Mouse (Mus musculus) hindbrain, embryonic 14.5 days (tissue): ENCODE measurements around the gene Rassf6. TPM values are rescaled to one million over a fixed set of nuclear protein-coding genes. Genes with fewer than 3 reads are reported as not detected.

ENCODE experiments used
- ATAC-seq: fragments of 200-750 bp; cut with Nextera tagmentation; 2 replicates; pipeline ENCODE4 v1.8.0; 2017; ENCODE audit warnings: moderate number of reproducible peaks, mild to moderate bottlenecking, moderate TSS enrichment, moderate library complexity; ENCODE audit not compliant: low FRiP score
- DNase-seq: peaks from one replicate; pipeline ENCODE4 v3.0.0-alpha.2; 2015; ENCODE audit warnings: low spot score
- H3K27ac ChIP-seq: fragments of 300-500 bp; sonication (generic); 2 replicates; pipeline ENCODE4 v1.5.1; 2014; ENCODE audit warnings: mild to moderate bottlenecking, moderate library complexity
- H3K27me3 ChIP-seq: fragments of 300-500 bp; sonication (generic); 2 replicates; pipeline ENCODE4 v1.6.1; 2014; ENCODE audit warnings: mild to moderate bottlenecking, low read length, mixed read lengths; ENCODE audit not compliant: control insufficient read depth, insufficient read depth
- H3K36me3 ChIP-seq: fragments of 300-500 bp; sonication (generic); replicated peaks from 2 replicates; pipeline ENCODE4 v1.6.1; 2014; ENCODE audit not compliant: control insufficient read depth, insufficient read depth
- H3K4me1 ChIP-seq: fragments of 300-500 bp; sonication (generic); replicated peaks from 2 replicates; pipeline ENCODE4 v1.6.1; 2014; ENCODE audit warnings: antibody characterized with exemption, low read length, mixed read lengths; ENCODE audit not compliant: control insufficient read depth, insufficient read depth
- H3K4me2 ChIP-seq: fragments of 300-500 bp; sonication (generic); replicated peaks from 2 replicates; pipeline ENCODE4 v1.6.1; 2014; ENCODE audit warnings: mild to moderate bottlenecking, moderate library complexity
- H3K4me3 ChIP-seq: fragments of 300-500 bp; sonication (generic); replicated peaks from 2 replicates; pipeline ENCODE4 v1.5.1; 2014; ENCODE audit warnings: mild to moderate bottlenecking, low read length
- H3K9ac ChIP-seq: fragments of 300-500 bp; sonication (generic); 2 replicates; pipeline ENCODE4 v1.6.1; 2014
- H3K9me3 ChIP-seq: fragments of 300-500 bp; sonication (generic); 2 replicates; pipeline ENCODE4 v1.6.1; 2016; ENCODE audit warnings: low read length; ENCODE audit not compliant: control insufficient read depth
- WGBS: fragments of 180-500 bp; shearing (Covaris S2); extraction: QIAGEN DNeasy Blood & Tissue Kit; methylation state at CpG from one replicate; pipeline ENCODE4 v1.1.7; 2014; 5-methylcytosine and 5-hydroxymethylcytosine counted together
- polyA plus RNA-seq: library from polyadenylated mRNA; unstranded; fragments of >200 nt; fragmentation: Nextera tagmentation; extraction: Ambion mirVana; gene quantifications from 2 replicates; pipeline ENCODE4 v1.2.1, GENCODE M21; 2014

Rassf6 gene
- polyA plus RNA-seq, 1 experiment from 2014 or later: 2.0 TPM

DNA sequence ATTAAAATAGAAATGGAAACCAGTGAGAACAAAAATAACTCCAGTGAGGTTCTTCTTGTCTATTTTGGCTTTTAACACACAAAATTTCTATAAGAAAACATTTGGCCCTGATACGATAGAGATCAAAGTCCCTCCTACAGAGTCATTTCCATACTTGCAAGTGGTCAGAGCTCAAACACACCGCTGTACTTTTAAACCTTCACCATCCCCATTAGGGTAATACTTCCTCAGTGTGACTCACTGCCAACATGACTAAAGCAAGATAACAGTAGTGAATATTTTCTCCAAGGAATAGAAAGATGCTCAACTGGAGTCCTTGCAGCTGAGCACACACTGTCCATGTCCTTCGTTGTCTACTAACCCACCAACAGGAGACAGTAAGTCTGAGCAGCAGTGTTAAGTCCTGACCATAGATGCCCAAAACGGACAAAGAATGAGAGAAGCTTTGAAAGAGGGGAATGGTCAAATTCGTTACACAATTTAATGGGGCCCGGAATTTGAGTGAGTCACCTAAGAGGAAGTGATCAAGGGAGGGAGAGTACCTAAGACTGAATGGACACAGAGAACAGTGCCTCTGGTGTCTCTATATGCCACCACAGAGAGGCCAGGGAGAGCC is 28.4 kb downstream of the Rassf6 start:
- Histone ChIP-seq H3K4me3 (no peak overlapping the region), H3K36me3 (no peaks in the 10 kb centered on the region), H3K4me2 (no peak overlapping the region), H3K27me3 (no peaks in the 10 kb centered on the region), H3K4me1 (no peaks in the 10 kb centered on the region), H3K9ac (no peak overlapping the region), H3K9me3 (no peaks in the 10 kb centered on the region), H3K27ac (no peak overlapping the region)
- no peak for ATAC-seq
- no peak for DNase-seq
- WGBS: 89% methylated on average over 6 of the region's 6 CpGs

DNA sequence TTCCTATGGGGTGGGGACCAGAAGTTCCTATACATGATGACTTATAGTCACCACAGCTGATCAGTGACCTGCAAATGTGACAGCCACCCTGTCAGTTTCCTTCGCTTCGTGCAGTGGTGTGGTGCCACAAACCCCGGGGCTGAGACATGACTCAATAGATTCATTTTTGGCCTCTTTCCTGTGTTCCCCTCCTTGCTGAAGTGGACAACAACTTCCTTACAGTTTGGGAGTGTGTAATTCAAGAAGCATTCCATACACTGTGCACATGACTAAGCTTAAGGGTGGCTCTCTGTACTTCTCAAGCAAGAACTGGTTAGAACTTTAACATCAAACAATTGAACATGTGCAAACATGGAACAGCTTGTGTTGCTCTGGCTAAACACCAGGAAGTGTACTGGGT is 29.1 kb downstream of the Rassf6 start:
- ATAC-seq: no peak
- no peak for DNase-seq
- 93% methylated on average over 3 of the region's 3 CpGs for WGBS

DNA sequence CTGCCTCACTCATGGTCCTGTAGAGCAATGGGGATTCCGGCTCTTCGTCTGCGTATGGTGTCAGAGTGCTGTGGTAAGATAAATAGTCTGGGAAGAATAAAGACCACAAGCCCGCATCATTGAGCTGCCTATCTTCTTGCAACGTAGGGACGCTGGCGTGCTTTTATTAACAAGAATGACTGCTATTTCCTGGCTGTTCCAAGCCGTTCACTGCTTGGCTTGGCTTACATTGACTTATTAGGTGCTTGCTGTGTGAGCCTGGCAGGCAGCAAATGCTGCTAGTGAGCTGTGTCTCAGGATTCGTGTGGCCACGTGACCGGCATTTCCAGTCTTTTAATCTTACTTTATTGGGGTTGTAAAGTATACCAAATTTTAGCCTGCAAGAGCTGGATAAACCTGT is 31.6 kb downstream of the Rassf6 start:
- DNase-seq: no peak
- no peak overlapping the region for H3K9ac ChIP-seq
- WGBS: 71% methylated on average over 11 of the region's 11 CpGs
- H3K27me3 ChIP-seq: no peaks in the 10 kb centered on the region
- ATAC-seq: no peak
- H3K4me3 ChIP-seq: no peak overlapping the region
- no peak overlapping the region for H3K4me2 ChIP-seq
- H3K9me3 ChIP-seq: no peaks in the 10 kb centered on the region
- no peaks in the 10 kb centered on the region for H3K36me3 ChIP-seq
- no peaks in the 10 kb centered on the region for H3K4me1 ChIP-seq
- H3K27ac ChIP-seq: no peak overlapping the region

More for the DNA sequence above, 29.1 kb downstream of the Rassf6 start:
- Histone ChIP-seq H3K4me2 (no peak overlapping the region), H3K4me1 (no peaks in the 10 kb centered on the region), H3K9me3 (no peaks in the 10 kb centered on the region), H3K27ac (no peak overlapping the region), H3K36me3 (no peaks in the 10 kb centered on the region), H3K4me3 (no peak overlapping the region), H3K27me3 (no peaks in the 10 kb centered on the region), H3K9ac (no peak overlapping the region)

DNA sequence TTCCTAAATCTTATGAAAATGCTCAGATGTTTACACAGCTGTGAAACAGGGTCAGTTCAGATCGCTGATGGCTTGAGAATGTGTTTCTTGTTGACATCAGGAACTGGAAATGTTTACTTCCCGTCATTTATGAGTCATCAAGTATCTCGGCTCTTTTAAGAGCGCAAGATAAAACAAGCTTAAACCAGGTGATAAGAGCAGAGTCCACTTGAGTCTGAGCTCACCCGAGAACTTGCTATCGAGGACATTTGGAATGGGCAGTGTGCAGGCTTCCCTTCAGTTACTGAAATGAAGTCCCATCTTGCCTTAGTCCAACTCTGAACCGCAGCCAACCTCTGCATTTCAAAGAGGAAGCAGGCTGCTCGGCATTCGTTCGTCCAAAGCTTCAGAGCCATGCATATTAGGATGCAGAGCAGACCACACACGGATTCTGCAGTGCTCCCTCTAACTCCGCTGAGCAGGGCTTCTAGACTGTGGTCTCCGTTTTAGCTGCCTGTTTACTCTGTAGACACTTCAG is 37.0 kb downstream of the Rassf6 start:
- no peaks in the 10 kb centered on the region for H3K36me3 ChIP-seq
- 68% methylated on average over 13 of the region's 13 CpGs for WGBS
- no peak overlapping the region for H3K4me2 ChIP-seq
- no peak for ATAC-seq
- no peak overlapping the region for H3K27ac ChIP-seq
- no peak for DNase-seq
- H3K27me3 ChIP-seq: no peaks in the 10 kb centered on the region
- H3K4me3 ChIP-seq: no peak overlapping the region
- no peaks in the 10 kb centered on the region for H3K4me1 ChIP-seq
- no peak overlapping the region for H3K9ac ChIP-seq
- H3K9me3 ChIP-seq: no peaks in the 10 kb centered on the region

DNA sequence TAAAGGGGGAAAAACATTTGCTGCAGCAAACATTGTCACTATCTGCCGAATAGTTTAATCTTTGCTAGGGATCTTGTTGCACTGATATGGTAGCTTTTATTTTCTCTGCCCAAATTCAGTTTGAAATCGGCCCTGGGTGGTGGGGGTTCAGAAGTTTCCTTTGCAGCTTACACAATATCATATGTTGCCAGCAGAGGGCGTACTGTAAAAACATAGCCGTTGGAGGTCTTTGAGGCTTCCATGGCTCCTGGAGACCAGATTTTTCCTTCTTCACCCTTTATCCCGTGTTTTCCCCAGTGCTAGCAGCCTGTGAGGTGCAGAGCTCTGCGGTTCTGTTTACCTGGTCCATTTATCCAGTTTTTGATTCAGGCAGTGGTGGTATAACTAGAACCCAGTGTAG is 39.0 kb downstream of the Rassf6 start:
- Histone ChIP-seq H3K4me3 (no peak overlapping the region), H3K9ac (no peak overlapping the region), H3K27ac (no peak overlapping the region), H3K9me3 (no peaks in the 10 kb centered on the region), H3K36me3 (no peaks in the 10 kb centered on the region), H3K4me1 (no peaks in the 10 kb centered on the region), H3K4me2 (no peak overlapping the region), H3K27me3 (no peaks in the 10 kb centered on the region)
- 24% methylated on average over 6 of the region's 6 CpGs for WGBS
- peak; percentile 77 for DNase-seq
- ATAC-seq: no peak

DNA sequence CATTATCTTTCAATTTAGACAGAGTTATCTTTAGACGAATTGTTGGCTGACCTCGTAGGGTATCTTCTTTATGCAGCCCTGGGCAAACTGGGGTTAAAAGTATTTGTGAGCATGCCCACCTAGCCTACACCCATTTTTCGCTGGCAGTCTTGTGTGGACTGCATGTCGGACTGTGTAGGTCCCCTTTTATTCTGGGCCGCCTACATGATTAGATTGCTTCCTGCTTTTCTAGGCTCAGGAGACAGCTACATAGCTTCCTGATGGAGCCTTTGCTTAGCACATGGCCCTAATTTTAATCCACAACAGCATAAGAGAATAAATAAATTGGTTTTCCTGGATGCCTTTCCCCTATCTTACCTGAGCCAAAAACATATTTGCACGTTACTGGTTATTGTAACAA is 44.3 kb downstream of the Rassf6 start:
- DNase-seq: no peak
- H3K27ac ChIP-seq: no peak overlapping the region
- WGBS: 92% methylated on average over 6 of the region's 6 CpGs
- H3K9ac ChIP-seq: no peak overlapping the region
- H3K4me3 ChIP-seq: no peak overlapping the region
- H3K9me3 ChIP-seq: no peaks in the 10 kb centered on the region
- no peak for ATAC-seq
- H3K36me3 ChIP-seq: no peaks in the 10 kb centered on the region
- H3K4me2 ChIP-seq: no peak overlapping the region
- no peaks in the 10 kb centered on the region for H3K27me3 ChIP-seq
- no peaks in the 10 kb centered on the region for H3K4me1 ChIP-seq

DNA sequence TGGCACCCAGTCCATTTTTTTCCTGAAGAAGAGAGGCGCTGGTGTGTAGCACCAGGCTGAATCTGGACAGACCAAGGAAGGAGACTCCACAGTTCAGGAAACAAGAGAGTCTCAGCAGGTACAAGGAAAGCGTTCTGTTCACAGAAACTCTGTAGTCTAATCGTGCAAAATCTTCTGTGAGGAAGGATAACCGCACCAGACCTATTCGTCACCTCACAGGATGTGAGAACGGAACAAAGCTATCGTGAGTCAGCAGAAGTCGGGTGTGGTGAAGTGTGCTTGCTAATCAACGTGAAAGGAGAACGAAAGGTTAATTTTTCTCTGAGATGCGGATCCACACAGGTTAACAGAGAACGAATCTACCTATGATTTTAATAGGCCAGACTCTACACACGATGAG is 45.5 kb downstream of the Rassf6 start:
- 88% methylated on average over 13 of the region's 13 CpGs for whole genome bisulfite sequencing
- Histone ChIP-seq H3K9ac (no peak overlapping the region), H3K9me3 (no peaks in the 10 kb centered on the region), H3K27ac (no peak overlapping the region), H3K36me3 (no peaks in the 10 kb centered on the region), H3K4me3 (no peak overlapping the region), H3K27me3 (no peaks in the 10 kb centered on the region), H3K4me1 (no peaks in the 10 kb centered on the region), H3K4me2 (no peak overlapping the region)
- DNase-seq (no peak), ATAC-seq (no peak)

DNA sequence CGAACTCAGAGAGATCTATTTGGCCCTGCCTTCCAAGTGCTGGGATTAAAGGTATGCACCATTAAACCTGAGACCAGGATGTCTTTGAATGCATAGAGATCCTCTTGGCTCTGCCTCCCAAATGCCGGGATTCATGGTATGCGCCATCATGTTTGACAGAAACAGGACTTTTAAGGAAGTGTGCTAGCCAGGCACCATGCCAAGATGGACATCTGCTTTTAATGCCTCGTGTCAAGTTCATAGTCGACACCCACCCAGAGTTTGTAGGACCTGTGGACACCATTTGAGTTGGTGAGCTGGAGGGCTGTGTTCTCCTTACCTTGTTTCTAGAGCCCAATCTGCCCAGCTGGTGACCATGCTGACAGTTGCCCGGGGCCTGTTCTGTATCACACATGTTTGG is 48.5 kb downstream of the Rassf6 start:
- DNase-seq: no peak
- no peak for ATAC-seq

DNA sequence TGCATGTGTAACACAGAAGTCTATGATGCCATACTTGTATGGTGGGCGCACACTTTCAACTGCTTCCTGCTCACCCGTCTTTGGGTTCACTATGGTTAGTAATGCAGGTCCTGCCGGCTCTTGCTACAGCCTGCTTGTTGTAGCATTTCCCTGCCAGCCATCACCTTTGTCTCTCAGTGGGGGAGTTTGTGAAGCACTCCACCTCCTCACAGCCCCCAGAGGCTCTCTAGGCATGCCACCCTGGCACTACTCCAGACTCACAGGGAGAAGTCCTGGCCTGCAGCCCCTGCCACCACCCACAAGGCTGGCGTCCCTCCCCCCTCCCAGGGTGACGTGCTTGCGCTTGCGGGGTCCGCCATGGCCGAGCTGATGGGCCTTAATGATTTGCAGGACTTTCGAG is 49.8 kb downstream of the Rassf6 start:
- no peak overlapping the region for H3K9ac ChIP-seq
- no peaks in the 10 kb centered on the region for H3K9me3 ChIP-seq
- H3K27me3 ChIP-seq: no peaks in the 10 kb centered on the region
- DNase-seq (no peak), ATAC-seq (no peak)
- no peak overlapping the region for H3K4me2 ChIP-seq
- H3K4me3 ChIP-seq: no peak overlapping the region
- H3K27ac ChIP-seq: no peak overlapping the region
- H3K4me1 ChIP-seq: no peaks in the 10 kb centered on the region
- 93% methylated on average over 10 of the region's 10 CpGs for WGBS
- H3K36me3 ChIP-seq: no peaks in the 10 kb centered on the region

More for the DNA sequence above, 48.5 kb downstream of the Rassf6 start:
- Histone ChIP-seq H3K27ac (no peak overlapping the region), H3K4me1 (no peaks in the 10 kb centered on the region), H3K9ac (no peak overlapping the region), H3K36me3 (no peaks in the 10 kb centered on the region), H3K4me3 (no peak overlapping the region), H3K27me3 (no peaks in the 10 kb centered on the region), H3K9me3 (no peaks in the 10 kb centered on the region), H3K4me2 (no peak overlapping the region)
- 84% methylated on average over 6 of the region's 6 CpGs for WGBS
